Mouse (Mus musculus): ENCODE data around the gene Impg2. TPM values are rescaled to one million over a fixed set of nuclear protein-coding genes. Genes with fewer than 3 reads are reported as not detected.

Gene Impg2
- polyA plus RNA-seq, 1 experiment from 2014 or later = 0.06 TPM

- no peaks in the 10 kb centered on the region for H3K4me1 ChIP-seq (replicated peaks)
- no peak for ATAC-seq (ENCODE audit: low read depth)
- WGBS = 76% methylated on average over 4 of the region's 4 CpGs
- H3K27me3 ChIP-seq = no peaks in the 10 kb centered on the region
- H3K9me3 ChIP-seq = no peaks in the 10 kb centered on the region
- H3K9ac ChIP-seq = no peak overlapping the region
- H3K27ac ChIP-seq (replicated peaks) = no peak overlapping the region
- H3K36me3 ChIP-seq = no peaks in the 10 kb centered on the region
- H3K4me3 ChIP-seq = no peak overlapping the region
- H3K4me2 ChIP-seq = no peak overlapping the region
Observed at GRCm38 (mm10) chr16:56307575-56307974, 103.5 kb downstream of the Impg2 start.

- Histone ChIP-seq H3K9me3 (no peaks in the 10 kb centered on the region), H3K36me3 (no peaks in the 10 kb centered on the region), H3K4me1 (replicated peaks) (no peaks in the 10 kb centered on the region), H3K4me3 (no peak overlapping the region), H3K27ac (replicated peaks) (no peak overlapping the region), H3K9ac (no peak overlapping the region), H3K27me3 (no peaks in the 10 kb centered on the region), H3K4me2 (no peak overlapping the region)
- ATAC-seq (ENCODE audit: low read depth) = no peak
Observed at GRCm38 (mm10) chr16:56311291-56311690, 107.2 kb downstream of the Impg2 start.

Other genes with a start within 250 kb of the Impg2 start
- 545 and 610 TPM in 2 replicates for gene Rpl24, start 238.0 kb upstream of the Impg2 start, polyA plus RNA-seq (2015; fragmentation: Nextera tagmentation; extraction: Ambion mirVana)
- 19.3 and 23.2 TPM in 2 replicates for gene Zbtb11, start 230.4 kb upstream of the Impg2 start, polyA plus RNA-seq (2015; fragmentation: Nextera tagmentation; extraction: Ambion mirVana)
- 240 and 254 TPM in 2 replicates for gene Pcnp, start 174.6 kb upstream of the Impg2 start, polyA plus RNA-seq (2015; fragmentation: Nextera tagmentation; extraction: Ambion mirVana)
- gene Trmt10c, start 166.5 kb upstream of the Impg2 start, polyA plus RNA-seq (2015; fragmentation: Nextera tagmentation; extraction: Ambion mirVana) = 23.1 and 23.4 TPM in 2 replicates
- 53.1 and 57.3 TPM in 2 replicates for gene Senp7, start 156.0 kb upstream of the Impg2 start, polyA plus RNA-seq (2015; fragmentation: Nextera tagmentation; extraction: Ambion mirVana)